Mouse (Mus musculus) liver, embryonic 14.5 days (tissue): ENCODE results near the gene Xpo6.
A peak's percentile ranks its signal among the peaks of the same experiment; 100 is the strongest.

Source experiments
- CTCF ChIP-seq: IDR thresholded peaks from 2 replicates; pipeline ENCODE4 v1.5.1; 2016; ENCODE audit warnings: antibody characterized with exemption, low read depth, control low read depth
- EP300 ChIP-seq: IDR thresholded peaks from 2 replicates; pipeline ENCODE4 v1.6.1; 2016; ENCODE audit warnings: antibody characterized with exemption, low read depth

DNA sequence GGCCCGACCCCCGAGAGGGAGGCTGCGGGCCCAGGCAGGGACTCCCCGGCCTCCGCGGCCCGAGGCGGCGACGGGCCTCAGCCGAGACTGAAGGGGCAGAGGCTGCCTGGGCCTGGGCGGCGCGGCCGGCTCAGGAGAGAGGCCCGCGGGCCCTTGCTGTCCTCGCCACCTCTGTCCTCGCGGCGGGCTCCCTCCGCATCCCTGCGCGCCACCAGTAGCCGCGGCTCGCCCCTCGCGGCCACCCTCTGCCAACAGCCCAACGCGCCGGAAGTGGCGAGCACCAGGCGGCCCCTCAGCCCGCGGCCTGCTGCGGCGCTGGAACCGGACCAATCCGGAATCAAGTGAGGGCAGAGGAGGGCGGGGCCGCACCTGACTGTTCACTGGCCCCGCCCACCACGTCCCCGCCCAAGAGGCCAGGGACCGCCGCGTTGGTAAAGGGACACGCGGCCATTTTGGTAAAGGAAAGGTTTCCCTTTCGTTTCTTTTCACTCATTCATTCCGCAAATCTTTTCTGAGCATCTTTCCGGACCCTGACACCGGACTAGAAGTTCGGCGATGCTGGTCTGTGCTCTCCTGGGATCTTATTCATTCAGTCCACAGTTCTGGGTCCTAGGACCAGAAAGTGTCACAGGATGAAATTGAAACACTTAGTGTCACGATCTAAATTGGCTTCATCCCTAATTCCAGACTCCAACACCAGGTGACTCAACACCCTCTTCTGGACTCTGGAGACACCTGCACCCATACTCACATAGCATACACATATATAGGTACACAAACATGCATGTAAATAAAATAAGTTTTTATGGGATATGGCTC is at the start of gene Xpo6:
- TF ChIP-seq EP300 (no peak), CTCF (peak; percentile 16)
